Mouse (Mus musculus) spleen, adult 12 weeks (tissue): ENCODE measurements around the gene Hs6st3.

ENCODE experiments used
- DNase-seq: peaks from one replicate; pipeline ENCODE4 v3.0.0; 2022; ENCODE audit warnings: low spot score

The Hs6st3 gene

GRCm38 (mm10) chr14:119908032-119908675 lies 770.0 kb downstream of the Hs6st3 start:
- DNase-seq, result no peak

DNA sequence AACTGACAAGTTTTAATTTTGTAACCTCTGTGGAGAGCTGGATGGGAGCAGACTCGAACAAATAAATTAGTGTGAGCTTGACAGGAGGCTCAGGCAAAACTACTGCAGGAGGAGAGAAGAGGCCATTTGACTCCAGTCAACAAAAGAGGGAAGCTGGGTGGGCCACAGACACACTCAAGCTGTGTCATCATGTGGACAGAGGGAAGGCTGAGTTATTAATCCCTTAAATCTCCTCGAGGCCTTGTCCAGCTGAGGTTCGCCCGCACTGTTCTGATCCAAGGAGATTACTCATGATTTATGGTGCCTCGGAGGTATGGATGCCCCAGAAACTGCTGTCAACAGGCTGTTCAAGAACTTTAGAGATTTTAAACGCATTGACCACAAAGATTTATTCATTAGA lies 776.4 kb downstream of the Hs6st3 start:
- no peak for DNase-seq

- no peak for DNase-seq
Measured at GRCm38 (mm10) chr14:119918281-119919034, 780.3 kb downstream of the Hs6st3 start.

GRCm38 (mm10) chr14:119919177-119919576 lies 781.0 kb downstream of the Hs6st3 start:
- DNase-seq, result no peak
